Mouse (Mus musculus) heart, embryonic 10.5 days (tissue): ENCODE measurements around the gene Pacs2. TPM values are rescaled to one million over a fixed set of nuclear protein-coding genes. Genes with fewer than 3 reads are reported as not detected.

Experiments
- DNase-seq: peaks from one replicate; pipeline ENCODE4 v3.0.0-alpha.2; 2017; ENCODE audit warnings: low spot score
- H3K27ac ChIP-seq: fragments of 300-500 bp; sonication (generic); 2 replicates; pipeline ENCODE4 v1.5.1; 2016; ENCODE audit warnings: mild to moderate bottlenecking
- H3K27me3 ChIP-seq: fragments of 300-500 bp; sonication (generic); 2 replicates; pipeline ENCODE4 v1.6.1; 2016; ENCODE audit warnings: mild to moderate bottlenecking; ENCODE audit not compliant: poor library complexity, insufficient read depth, severe bottlenecking
- H3K36me3 ChIP-seq: fragments of 300-500 bp; sonication (generic); 2 replicates; pipeline ENCODE4 v1.6.1; 2016; ENCODE audit warnings: mild to moderate bottlenecking, moderate library complexity
- H3K4me1 ChIP-seq: fragments of 300-500 bp; sonication (generic); 2 replicates; pipeline ENCODE4 v1.6.1; 2016; ENCODE audit warnings: mild to moderate bottlenecking
- H3K4me3 ChIP-seq: fragments of 300-500 bp; sonication (generic); 2 replicates; pipeline ENCODE4 v1.5.1; 2016; ENCODE audit warnings: mild to moderate bottlenecking, moderate library complexity
- H3K9me3 ChIP-seq: fragments of 300-500 bp; sonication (generic); 2 replicates; pipeline ENCODE4 v1.6.1; 2016; ENCODE audit warnings: mild to moderate bottlenecking, moderate library complexity
- WGBS: fragments of 180-500 bp; shearing (Covaris S2); methylation state at CpG from one replicate; pipeline ENCODE4 v1.1.7; 2016; 5-methylcytosine and 5-hydroxymethylcytosine counted together
- polyA plus RNA-seq: library from polyadenylated mRNA; unstranded; fragments of >200 nt; fragmentation: Nextera tagmentation; extraction: Ambion mirVana; gene quantifications from 2 replicates; pipeline ENCODE4 v1.2.1, GENCODE M21; 2016

The Pacs2 gene
- polyA plus RNA-seq, 1 experiment from 2014 or later: 11.7 TPM

GRCm38 (mm10) chr12:112994153-112994552 lies 20.2 kb upstream of the Pacs2 start:
- peaks cover 37% of the 10 kb centered on the region for H3K36me3 ChIP-seq
- H3K4me1 ChIP-seq: peaks cover 15% of the 10 kb centered on the region
- no peak overlapping the region for H3K4me3 ChIP-seq
- DNase-seq: no peak
- no peak overlapping the region for H3K27ac ChIP-seq
- WGBS: 68% methylated on average over 4 of the region's 4 CpGs
- no peaks in the 10 kb centered on the region for H3K9me3 ChIP-seq
- no peaks in the 10 kb centered on the region for H3K27me3 ChIP-seq

- WGBS: 1% methylated on average over 56 of the region's 56 CpGs
- no peaks in the 10 kb centered on the region for H3K27me3 ChIP-seq
- H3K4me1 ChIP-seq: peaks cover 28% of the 10 kb centered on the region
- no peak for DNase-seq
- H3K4me3 ChIP-seq: peak overlapping the region; percentile 88
- no peaks in the 10 kb centered on the region for H3K9me3 ChIP-seq
- peak overlapping the region; percentile 94 for H3K27ac ChIP-seq
- peaks cover 17% of the 10 kb centered on the region for H3K36me3 ChIP-seq
Measured at GRCm38 (mm10) chr12:112999569-113000293, 14.6 kb upstream of the Pacs2 start.

GRCm38 (mm10) chr12:113000294-113001132 lies 13.8 kb upstream of the Pacs2 start, which contains the start of gene Brf1:
Gene Brf1 (minus strand): TSS chr12:113000704.
- Histone ChIP-seq H3K9me3 (no peaks in the 10 kb centered on the region), H3K4me3 (peak within 1 kb of the TSS; percentile 88), H3K4me1 (peaks cover 27% of the 10 kb centered on the region), H3K27me3 (no peaks in the 10 kb centered on the region), H3K27ac (peak within 1 kb of the TSS; percentile 94), H3K36me3 (peaks cover 11% of the 10 kb centered on the region)
- DNase-seq: peak; percentile 100
- WGBS: under 1% methylated on average over 95 of the region's 96 CpGs

GRCm38 (mm10) chr12:113001133-113001474 lies 13.2 kb upstream of the Pacs2 start:
- no peaks in the 10 kb centered on the region for H3K27me3 ChIP-seq
- peak overlapping the region; percentile 88 for H3K4me3 ChIP-seq
- H3K27ac ChIP-seq: peak overlapping the region; percentile 94
- H3K4me1 ChIP-seq: peaks cover 27% of the 10 kb centered on the region
- DNase-seq: no peak
- no peaks in the 10 kb centered on the region for H3K9me3 ChIP-seq
- 4% methylated on average over 5 of the region's 5 CpGs for WGBS
- H3K36me3 ChIP-seq: peaks cover 6% of the 10 kb centered on the region

GRCm38 (mm10) chr12:113002667-113003066 lies 11.6 kb upstream of the Pacs2 start:
- H3K9me3 ChIP-seq: no peaks in the 10 kb centered on the region
- H3K27ac ChIP-seq: no peak overlapping the region
- no peaks in the 10 kb centered on the region; the same call in 1 of the 2 replicates for H3K27me3 ChIP-seq
- H3K36me3 ChIP-seq: no peaks in the 10 kb centered on the region
- peaks cover 27% of the 10 kb centered on the region for H3K4me1 ChIP-seq
- WGBS: 28% methylated on average over 2 of the region's 2 CpGs
- DNase-seq: no peak
- no peak overlapping the region for H3K4me3 ChIP-seq

- WGBS: 76% methylated on average over 8 of the region's 8 CpGs
- Histone ChIP-seq H3K27ac (no peak overlapping the region), H3K36me3 (no peaks in the 10 kb centered on the region), H3K4me3 (no peak overlapping the region), H3K27me3 (no peaks in the 10 kb centered on the region; the same call in 1 of the 2 replicates), H3K4me1 (peaks cover 17% of the 10 kb centered on the region), H3K9me3 (no peaks in the 10 kb centered on the region)
- no peak for DNase-seq
Measured at GRCm38 (mm10) chr12:113004011-113004410, 10.3 kb upstream of the Pacs2 start.

- DNase-seq: no peak
- WGBS: 33% methylated on average over 4 of the region's 4 CpGs
- no peak overlapping the region for H3K27ac ChIP-seq
- no peak overlapping the region for H3K4me3 ChIP-seq
- H3K36me3 ChIP-seq: no peaks in the 10 kb centered on the region
- H3K4me1 ChIP-seq: peaks cover 9% of the 10 kb centered on the region
- H3K27me3 ChIP-seq: no peaks in the 10 kb centered on the region; the same call in 1 of the 2 replicates
- no peaks in the 10 kb centered on the region for H3K9me3 ChIP-seq
Measured at GRCm38 (mm10) chr12:113004993-113005392, 9.3 kb upstream of the Pacs2 start.

GRCm38 (mm10) chr12:113011702-113012360 lies 2.5 kb upstream of the Pacs2 start:
- H3K27me3 ChIP-seq: no peaks in the 10 kb centered on the region
- no peak for DNase-seq
- no peak overlapping the region for H3K4me3 ChIP-seq
- no peak overlapping the region for H3K27ac ChIP-seq
- H3K36me3 ChIP-seq: 0 out of 2 replicates have a peak, but pooled peaks cover 3% of the 10 kb centered on the region
- peaks cover 39% of the 10 kb centered on the region for H3K4me1 ChIP-seq
- 82% methylated on average over 6 of the region's 6 CpGs for WGBS
- no peaks in the 10 kb centered on the region for H3K9me3 ChIP-seq

- 87% methylated on average over 5 of the region's 5 CpGs for WGBS
- peaks cover 44% of the 10 kb centered on the region for H3K4me1 ChIP-seq
- 0 out of 2 replicates have a peak, but pooled peaks cover 3% of the 10 kb centered on the region for H3K36me3 ChIP-seq
- no peaks in the 10 kb centered on the region for H3K27me3 ChIP-seq
- no peak overlapping the region for H3K4me3 ChIP-seq
- H3K9me3 ChIP-seq: no peaks in the 10 kb centered on the region
- no peak overlapping the region; the same call in 1 of the 2 replicates for H3K27ac ChIP-seq
- DNase-seq: no peak
Measured at GRCm38 (mm10) chr12:113012443-113012842, 1.9 kb upstream of the Pacs2 start.

GRCm38 (mm10) chr12:113013021-113013491 lies 1.3 kb upstream of the Pacs2 start:
- no peaks in the 10 kb centered on the region for H3K27me3 ChIP-seq
- peak overlapping the region; percentile 80 for H3K4me3 ChIP-seq
- 64% methylated on average over 3 of the region's 3 CpGs for WGBS
- peak overlapping the region; percentile 94 for H3K27ac ChIP-seq
- H3K36me3 ChIP-seq: 0 out of 2 replicates have a peak, but pooled peaks cover 3% of the 10 kb centered on the region
- H3K4me1 ChIP-seq: peaks cover 45% of the 10 kb centered on the region
- no peak for DNase-seq
- H3K9me3 ChIP-seq: no peaks in the 10 kb centered on the region

GRCm38 (mm10) chr12:113014561-113015556 lies 551 bp downstream of the Pacs2 start:
- peak overlapping the region; percentile 80 for H3K4me3 ChIP-seq
- H3K4me1 ChIP-seq: peaks cover 45% of the 10 kb centered on the region
- no peaks in the 10 kb centered on the region for H3K9me3 ChIP-seq
- H3K27ac ChIP-seq: peak overlapping the region; percentile 94
- 3% methylated on average over 64 of the region's 64 CpGs for WGBS
- 0 out of 2 replicates have a peak, but pooled peaks cover 3% of the 10 kb centered on the region for H3K36me3 ChIP-seq
- no peaks in the 10 kb centered on the region for H3K27me3 ChIP-seq
- DNase-seq: no peak

- no peak for DNase-seq
- Histone ChIP-seq H3K9me3 (no peaks in the 10 kb centered on the region), H3K4me3 (no peak overlapping the region), H3K27ac (no peak overlapping the region), H3K4me1 (peaks cover 45% of the 10 kb centered on the region), H3K27me3 (no peaks in the 10 kb centered on the region), H3K36me3 (peaks cover 11% of the 10 kb centered on the region)
- 79% methylated on average over 4 of the region's 4 CpGs for WGBS
Measured at GRCm38 (mm10) chr12:113015956-113016355, 1.6 kb downstream of the Pacs2 start.
